Comparison of ENCODE assay signal across 23 mouse cellular contexts in genomic region chr16:30628401-30628800, GRCm38 (mm10). TPM values are rescaled to one million over a fixed set of nuclear protein-coding genes. Genes with fewer than 3 reads are reported as not detected.
DNase-seq lines count a peak whose midpoint lies in the region; ATAC-seq and TF ChIP-seq lines count a peak whose summit lies in the region.
"Had no signal": no experiment of that assay in that cellular context is flagged by ENCODE, and none has a peak within 500 bp of the region (broad histone marks: within the 10 kb centered on the region; RNA-seq: fewer than 3 reads in every experiment).

No protein-coding gene starts in this region.

- peak; percentile 72 for DNase-seq in midbrain, embryonic 11.5 days (ENCODE audit: low spot score, missing footprints)
- no peak for DNase-seq in midbrain, postnatal 0 days (ENCODE audit: low spot score)
- peak; percentile 90 for DNase-seq in R1 (ENCODE audit: low read depth, low spot score)
- DNase-seq in stomach, postnatal 0 days (ENCODE audit: low spot score), result peak; percentile 36
- no peak for DNase-seq in thymus, postnatal 25 days
- no peak for DNase-seq in adrenal gland, adult 2 months
- DNase-seq: adrenal gland, postnatal 10 days; adrenal gland, postnatal 36 days; cerebellum, adult 18-20 months; cerebellum, adult 9-10 months; cerebellum, postnatal 14 days; gastrocnemius, postnatal 10 days; gastrocnemius, postnatal 36 days had no signal

- no peaks in the 10 kb centered on the region for H3K27me3 ChIP-seq in midbrain, embryonic 11.5 days (ENCODE audit: control insufficient read depth, insufficient read depth, low read length)
- H3K27me3 ChIP-seq in midbrain, postnatal 0 days (ENCODE audit: insufficient read depth, low read length), result no peaks in the 10 kb centered on the region
- no peaks in the 10 kb centered on the region for H3K27me3 ChIP-seq in stomach, postnatal 0 days (ENCODE audit: control insufficient read depth, insufficient read depth, low read length)
- H3K27me3 ChIP-seq: forebrain, embryonic 13.5 days; hindbrain, embryonic 12.5 days; hindbrain, embryonic 15.5 days; Patski had no signal

- no peak overlapping the region for H3K4me3 ChIP-seq in midbrain, embryonic 11.5 days (ENCODE audit: low read depth, low read length)
- H3K4me3 ChIP-seq in midbrain, postnatal 0 days (ENCODE audit: low read depth, low read length), result no peak overlapping the region
- H3K4me3 ChIP-seq in stomach, postnatal 0 days (ENCODE audit: low read depth, low read length), result no peak overlapping the region
- H3K4me3 ChIP-seq: forebrain, embryonic 10.5 days; forebrain, embryonic 13.5 days; hindbrain, embryonic 12.5 days; hindbrain, embryonic 15.5 days had no signal

- no peak for TF ChIP-seq CTCF in midbrain, postnatal 0 days (IDR thresholded peaks at IDR 0.05)
- TF ChIP-seq CTCF in stomach, postnatal 0 days (IDR thresholded peaks at IDR 0.05; ENCODE audit: low read depth), result no peak

- WGBS in midbrain, embryonic 11.5 days, result 34% methylated on average over 6 of the region's 6 CpGs
- WGBS in midbrain, postnatal 0 days, result 41% methylated on average over 6 of the region's 6 CpGs
- 46% methylated on average over 6 of the region's 6 CpGs for WGBS in stomach, postnatal 0 days

- H3K4me2 ChIP-seq in midbrain, embryonic 11.5 days, result no peak overlapping the region
- no peak overlapping the region for H3K4me2 ChIP-seq in midbrain, postnatal 0 days (ENCODE audit: low read depth, low read length, poor library complexity, severe bottlenecking)
- H3K4me2 ChIP-seq in stomach, postnatal 0 days (replicated peaks; ENCODE audit: low read depth), result no peak overlapping the region
- H3K4me2 ChIP-seq: forebrain, embryonic 13.5 days; heart, embryonic 11.5 days; hindbrain, embryonic 12.5 days; hindbrain, embryonic 15.5 days had no signal

- no peaks in the 10 kb centered on the region for H3K4me1 ChIP-seq in midbrain, embryonic 11.5 days (ENCODE audit: control insufficient read depth, insufficient read depth, low read length)
- H3K4me1 ChIP-seq in midbrain, postnatal 0 days (ENCODE audit: insufficient read depth, low read length), result no peaks in the 10 kb centered on the region
- H3K4me1 ChIP-seq in stomach, postnatal 0 days (replicated peaks; ENCODE audit: control insufficient read depth, insufficient read depth), result no peaks in the 10 kb centered on the region
- H3K4me1 ChIP-seq: forebrain, embryonic 13.5 days; hindbrain, embryonic 12.5 days had no signal

- H3K36me3 ChIP-seq in midbrain, embryonic 11.5 days (ENCODE audit: control insufficient read depth, insufficient read depth, low read length), result no peaks in the 10 kb centered on the region
- H3K36me3 ChIP-seq in midbrain, postnatal 0 days (ENCODE audit: insufficient read depth, low read length), result no peaks in the 10 kb centered on the region
- H3K36me3 ChIP-seq in stomach, postnatal 0 days (ENCODE audit: control insufficient read depth, insufficient read depth, low read length), result no peaks in the 10 kb centered on the region
- H3K36me3 ChIP-seq: forebrain, embryonic 10.5 days; G1E; hindbrain, embryonic 12.5 days; hindbrain, embryonic 15.5 days had no signal

- no peaks in the 10 kb centered on the region for H3K9me3 ChIP-seq in midbrain, embryonic 11.5 days (ENCODE audit: control insufficient read depth, low read length)
- no peaks in the 10 kb centered on the region for H3K9me3 ChIP-seq in midbrain, postnatal 0 days (ENCODE audit: low read length)
- no peaks in the 10 kb centered on the region for H3K9me3 ChIP-seq in stomach, postnatal 0 days (ENCODE audit: control insufficient read depth, low read length)
- H3K9me3 ChIP-seq: forebrain, embryonic 10.5 days; forebrain, embryonic 13.5 days; G1E; hindbrain, embryonic 12.5 days; hindbrain, embryonic 15.5 days had no signal

- H3K27ac ChIP-seq in midbrain, embryonic 11.5 days (ENCODE audit: low read depth, low read length), result no peak overlapping the region
- no peak overlapping the region for H3K27ac ChIP-seq in midbrain, postnatal 0 days (ENCODE audit: low read depth, low read length)
- H3K27ac ChIP-seq in stomach, postnatal 0 days (replicated peaks), result no peak overlapping the region
- H3K27ac ChIP-seq: forebrain, embryonic 10.5 days; forebrain, embryonic 13.5 days; hindbrain, embryonic 12.5 days; hindbrain, embryonic 15.5 days had no signal

- no peak for TF ChIP-seq EP300 in stomach, postnatal 0 days (optimal IDR thresholded peaks at IDR 0.05)

- ATAC-seq in midbrain, embryonic 11.5 days (ENCODE audit: low FRiP score), result no peak
- no peak for ATAC-seq in midbrain, postnatal 0 days (ENCODE audit: low FRiP score)
- no peak for ATAC-seq in stomach, postnatal 0 days (ENCODE audit: low FRiP score, low TSS enrichment)
- ATAC-seq: activated CD4-positive, CD25-positive, alpha-beta regulatory T cell, adult 4 months; CD4-positive, CD25-positive, alpha-beta regulatory T cell, adult 4 months; forebrain, embryonic 13.5 days; forebrain, embryonic 16.5 days; Patski had no signal

- no peak overlapping the region for H3K9ac ChIP-seq in midbrain, embryonic 11.5 days (ENCODE audit: low read length)
- no peak overlapping the region for H3K9ac ChIP-seq in midbrain, postnatal 0 days (replicated peaks; ENCODE audit: low read length, poor library complexity, severe bottlenecking)
- H3K9ac ChIP-seq in stomach, postnatal 0 days (ENCODE audit: low read length), result no peak overlapping the region
- H3K9ac ChIP-seq: forebrain, embryonic 13.5 days; hindbrain, embryonic 12.5 days; hindbrain, embryonic 15.5 days had no signal

RNA-seq across cellular contexts. Expression of gene Fam43a, which starts 28.9 kb away (rescaled TPM):
- polyA plus RNA-seq in midbrain, embryonic 11.5 days (2014; fragmentation: Nextera tagmentation; extraction: Ambion mirVana), result 5.4 and 6.1 TPM in 2 replicates
- total RNA-seq in midbrain, postnatal 0 days (2014; rRNA removed), result 21.1 and 22.3 TPM in 2 replicates
- 10.1 and 11.5 TPM in 2 replicates for polyA plus RNA-seq in midbrain, postnatal 0 days (2015; fragmentation: Nextera tagmentation; extraction: Ambion mirVana)
- 13.4 and 14.2 TPM in 2 replicates for polyA plus RNA-seq in stomach, postnatal 0 days (2015; fragmentation: Nextera tagmentation; extraction: Ambion mirVana)
- 10 to 100 TPM; 17.2 to 27.0 TPM for total RNA-seq in adrenal gland, adult 2 months (2021)
- polyA plus RNA-seq in adrenal gland, adult 2 months (2012; rRNA removed), result 50.9 and 52.9 TPM in 2 replicates
- total RNA-seq: G1E had no signal

RNA-seq across cellular contexts. Expression of gene Lsg1, which starts 41.0 kb away (rescaled TPM):
- 84.7 and 89.3 TPM in 2 replicates for polyA plus RNA-seq in midbrain, embryonic 11.5 days (2014; fragmentation: Nextera tagmentation; extraction: Ambion mirVana)
- total RNA-seq in midbrain, postnatal 0 days (2014; rRNA removed), result 16.5 and 17.5 TPM in 2 replicates
- polyA plus RNA-seq in midbrain, postnatal 0 days (2015; fragmentation: Nextera tagmentation; extraction: Ambion mirVana), result 38.1 and 43.7 TPM in 2 replicates
- 33.4 and 33.5 TPM in 2 replicates for polyA plus RNA-seq in stomach, postnatal 0 days (2015; fragmentation: Nextera tagmentation; extraction: Ambion mirVana)
- 10 to 100 TPM; 34.9 to 35.0 TPM for total RNA-seq in adrenal gland, adult 2 months (2021)
- polyA plus RNA-seq in adrenal gland, adult 2 months (2012; rRNA removed), result 6.0 and 8.0 TPM in 2 replicates

Comparison
In these comparisons a context has a peak if more than half of its experiments do, and no peak if none do; other contexts are left out.
1. DNase-seq: peak in midbrain, embryonic 11.5 days (single experiment), R1 (single experiment) and stomach, postnatal 0 days (single experiment); none in midbrain, postnatal 0 days (single experiment), thymus, postnatal 25 days (single experiment) and adrenal gland, adult 2 months (single experiment).